Mouse (Mus musculus): Measurements from ENCODE around the gene Adnp.
A peak's percentile ranks its signal among the peaks of the same experiment; 100 is the strongest.
"Not testable (repeated sequence)": the region's sequence is repeated elsewhere in the genome, so short reads cannot be mapped to it uniquely, and the experiment has no call there.

Adnp gene

GRCm38 (mm10) chr2:168205681-168206631, 956 bp downstream of the Adnp start:
- DNase-seq: peak; percentile 44 to 59

GRCm38 (mm10) chr2:168205265-168205664, 1.6 kb downstream of the Adnp start:
- peak; percentile 87 to 89 for DNase-seq

GRCm38 (mm10) chr2:168204476-168204999, 2.4 kb downstream of the Adnp start:
- no peak for DNase-seq

- no peak for DNase-seq
Observed at GRCm38 (mm10) chr2:168200014-168200691, 6.8 kb downstream of the Adnp start.

GRCm38 (mm10) chr2:168199476-168199875, 7.4 kb downstream of the Adnp start:
- DNase-seq: no peak

- DNase-seq: no peak
Observed at GRCm38 (mm10) chr2:168198421-168198820, 8.5 kb downstream of the Adnp start.

GRCm38 (mm10) chr2:168195721-168196120, 11.2 kb downstream of the Adnp start:
- DNase-seq: no peak

- DNase-seq: no peak
Observed at GRCm38 (mm10) chr2:168193685-168194084, 13.2 kb downstream of the Adnp start.

GRCm38 (mm10) chr2:168191856-168192255, 15.1 kb downstream of the Adnp start:
- no peak for DNase-seq

- DNase-seq: no peak
Observed at GRCm38 (mm10) chr2:168175946-168176345, 31.0 kb downstream of the Adnp start.

- DNase-seq: peak; percentile 27 to 34
Observed at GRCm38 (mm10) chr2:168170167-168170685, 36.7 kb downstream of the Adnp start.

- DNase-seq: no peak
Observed at GRCm38 (mm10) chr2:168169800-168170113, 37.2 kb downstream of the Adnp start.

GRCm38 (mm10) chr2:168168892-168169799, 37.8 kb downstream of the Adnp start:
- DNase-seq: no peak

- DNase-seq: no peak
Observed at GRCm38 (mm10) chr2:168167781-168168180, 39.1 kb downstream of the Adnp start.

GRCm38 (mm10) chr2:168166750-168167460, 40.0 kb downstream of the Adnp start:
- no peak for DNase-seq

GRCm38 (mm10) chr2:168161978-168162377, 44.9 kb downstream of the Adnp start:
- no peak for DNase-seq

- DNase-seq: no peak
Observed at GRCm38 (mm10) chr2:168161514-168161971, 45.4 kb downstream of the Adnp start.

- no peak for DNase-seq
Observed at GRCm38 (mm10) chr2:168160370-168160930, 46.5 kb downstream of the Adnp start.

GRCm38 (mm10) chr2:168158911-168159711, 47.8 kb downstream of the Adnp start:
- peak; percentile 63 to 68 for DNase-seq

- DNase-seq: not testable (repeated sequence)
Observed at GRCm38 (mm10) chr2:168157974-168158373, 48.9 kb downstream of the Adnp start.
